Mouse (Mus musculus) hindbrain, postnatal 0 days (tissue): ENCODE measurements around the gene Tmem170b. TPM values are rescaled to one million over a fixed set of nuclear protein-coding genes. Genes with fewer than 3 reads are reported as not detected.
"Not testable (repeated sequence)": the region's sequence is repeated elsewhere in the genome, so short reads cannot be mapped to it uniquely, and the experiment has no call there.

ENCODE experiments used
- ATAC-seq: fragments of 200-750 bp; cut with Nextera tagmentation; 2 replicates; pipeline ENCODE4 v1.8.0; 2017; ENCODE audit warnings: mild to moderate bottlenecking, moderate TSS enrichment, moderate library complexity
- DNase-seq: peaks from one replicate; pipeline ENCODE4 v3.0.0-alpha.2; 2015; ENCODE audit warnings: low spot score
- H3K27ac ChIP-seq: fragments of 300-500 bp; sonication (generic); 2 replicates; pipeline ENCODE4 v1.5.1; 2014; ENCODE audit warnings: mild to moderate bottlenecking
- H3K27me3 ChIP-seq: fragments of 300-500 bp; sonication (generic); 2 replicates; pipeline ENCODE4 v1.6.1; 2014; ENCODE audit warnings: low read length, mixed read lengths; ENCODE audit not compliant: insufficient read depth
- H3K36me3 ChIP-seq: fragments of 300-500 bp; sonication (generic); 2 replicates; pipeline ENCODE4 v1.6.1; 2014; ENCODE audit warnings: low read length, mixed read lengths; ENCODE audit not compliant: insufficient read depth
- H3K4me1 ChIP-seq: fragments of 300-500 bp; sonication (generic); 2 replicates; pipeline ENCODE4 v1.6.1; 2014; ENCODE audit warnings: antibody characterized with exemption, low read length, mixed read lengths; ENCODE audit not compliant: insufficient read depth
- H3K4me2 ChIP-seq: fragments of 300-500 bp; sonication (generic); 2 replicates; pipeline ENCODE4 v1.6.1; 2014; ENCODE audit warnings: low read depth, mild to moderate bottlenecking, low read length, moderate library complexity, mixed read lengths
- H3K4me3 ChIP-seq: fragments of 300-500 bp; sonication (generic); 2 replicates; pipeline ENCODE4 v1.5.1; 2014; ENCODE audit warnings: low read length
- H3K9ac ChIP-seq: fragments of 300-500 bp; sonication (generic); replicated peaks from 2 replicates; pipeline ENCODE4 v1.6.1; 2014; ENCODE audit warnings: mild to moderate bottlenecking, low read length, moderate library complexity, mixed read lengths
- H3K9me3 ChIP-seq: fragments of 300-500 bp; sonication (generic); 2 replicates; pipeline ENCODE4 v1.6.1; 2016; ENCODE audit warnings: low read length, mixed read lengths
- CTCF ChIP-seq: IDR thresholded peaks from 2 replicates; pipeline ENCODE4 v1.5.1; 2016; ENCODE audit warnings: antibody characterized with exemption, control low read depth, low read depth
- WGBS: fragments of 180-500 bp; shearing (Covaris S2); extraction: QIAGEN DNeasy Blood & Tissue Kit; methylation state at CpG from one replicate; pipeline ENCODE4 v1.1.7; 2014; 5-methylcytosine and 5-hydroxymethylcytosine counted together
- polyA plus RNA-seq: library from polyadenylated mRNA; unstranded; fragments of >200 nt; fragmentation: Nextera tagmentation; extraction: Ambion mirVana; gene quantifications from 2 replicates; pipeline ENCODE4 v1.2.1, GENCODE M21; 2015
- total RNA-seq: library from RNA; depleted of rRNA; stranded (reverse); fragments of >200 nt; gene quantifications from 2 replicates; pipeline ENCODE4 v1.2.3, GENCODE M21; 2014

Gene Tmem170b
- total and polyA plus RNA-seq, 2 experiments from 2014 or later = 25.3 to 33.6 TPM

DNA sequence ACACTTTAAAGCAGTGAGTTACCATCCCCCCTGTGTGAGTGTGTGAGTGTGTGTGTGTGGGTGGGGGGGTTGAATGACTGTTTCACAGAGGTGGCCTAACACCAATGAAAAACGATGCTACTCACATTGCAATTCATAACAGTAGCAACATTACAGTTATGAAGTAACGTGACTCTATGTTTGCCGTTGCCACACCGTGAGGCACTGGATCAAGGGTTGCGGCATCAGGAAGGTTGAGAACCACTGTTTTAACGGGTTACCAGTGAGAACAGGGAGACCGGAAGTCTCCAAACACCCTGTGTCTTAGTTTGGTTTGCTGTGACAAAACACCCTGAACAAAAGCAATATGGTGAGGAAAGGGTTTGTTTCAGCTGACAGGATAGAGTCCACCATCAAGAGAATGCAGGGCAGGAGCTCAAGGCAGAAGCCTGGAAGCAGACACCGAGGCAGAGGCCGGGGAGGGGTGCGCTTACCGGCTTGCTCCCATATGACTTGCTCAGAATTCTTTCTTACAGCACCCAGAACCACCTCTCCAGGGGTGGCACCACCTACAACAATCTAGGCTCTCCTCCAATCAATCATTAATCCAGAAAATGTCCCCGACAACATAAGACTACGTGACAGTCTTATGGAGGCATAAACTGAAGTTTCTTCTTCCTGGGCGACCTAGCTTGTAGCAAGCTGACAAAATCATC is 57.9 kb downstream of the Tmem170b start:
- H3K27me3 ChIP-seq = no peaks in the 10 kb centered on the region
- no peak overlapping the region for H3K9ac ChIP-seq
- WGBS = 88% methylated on average over 14 of the region's 14 CpGs
- no peaks in the 10 kb centered on the region for H3K4me1 ChIP-seq
- H3K9me3 ChIP-seq = no peaks in the 10 kb centered on the region
- no peak for DNase-seq
- H3K27ac ChIP-seq = no peak overlapping the region
- H3K4me2 ChIP-seq = no peak overlapping the region
- H3K36me3 ChIP-seq = no peaks in the 10 kb centered on the region
- H3K4me3 ChIP-seq = no peak overlapping the region
- no peak for TF ChIP-seq CTCF
- ATAC-seq = no peak

DNA sequence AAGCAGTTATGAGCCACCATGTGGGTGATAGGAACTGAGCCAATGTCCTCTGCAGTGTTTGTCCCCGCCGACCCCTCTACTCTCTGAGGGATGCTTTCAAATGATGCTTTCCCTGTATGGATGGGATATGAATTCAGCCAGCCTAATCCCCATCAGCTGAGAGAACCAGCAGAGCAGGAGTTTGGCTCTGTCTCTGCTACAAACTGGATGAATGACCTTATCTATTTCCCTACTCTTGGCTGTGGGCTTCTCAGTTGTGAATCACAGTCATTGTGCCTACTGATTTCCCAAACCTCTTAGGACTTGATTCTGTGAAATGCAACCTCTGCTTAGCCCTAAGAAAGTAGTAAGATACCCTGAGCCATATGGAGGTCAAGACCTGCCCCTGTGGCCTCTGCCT is 64.2 kb downstream of the Tmem170b start:
- Histone ChIP-seq H3K9ac (no peak overlapping the region), H3K9me3 (no peaks in the 10 kb centered on the region), H3K36me3 (no peaks in the 10 kb centered on the region), H3K4me3 (no peak overlapping the region), H3K27me3 (no peaks in the 10 kb centered on the region), H3K4me1 (no peaks in the 10 kb centered on the region), H3K27ac (no peak overlapping the region), H3K4me2 (no peak overlapping the region)
- no peak for TF ChIP-seq CTCF
- DNase-seq (no peak), ATAC-seq (no peak)
- 93% methylated on average over 2 of the region's 2 CpGs for WGBS

DNA sequence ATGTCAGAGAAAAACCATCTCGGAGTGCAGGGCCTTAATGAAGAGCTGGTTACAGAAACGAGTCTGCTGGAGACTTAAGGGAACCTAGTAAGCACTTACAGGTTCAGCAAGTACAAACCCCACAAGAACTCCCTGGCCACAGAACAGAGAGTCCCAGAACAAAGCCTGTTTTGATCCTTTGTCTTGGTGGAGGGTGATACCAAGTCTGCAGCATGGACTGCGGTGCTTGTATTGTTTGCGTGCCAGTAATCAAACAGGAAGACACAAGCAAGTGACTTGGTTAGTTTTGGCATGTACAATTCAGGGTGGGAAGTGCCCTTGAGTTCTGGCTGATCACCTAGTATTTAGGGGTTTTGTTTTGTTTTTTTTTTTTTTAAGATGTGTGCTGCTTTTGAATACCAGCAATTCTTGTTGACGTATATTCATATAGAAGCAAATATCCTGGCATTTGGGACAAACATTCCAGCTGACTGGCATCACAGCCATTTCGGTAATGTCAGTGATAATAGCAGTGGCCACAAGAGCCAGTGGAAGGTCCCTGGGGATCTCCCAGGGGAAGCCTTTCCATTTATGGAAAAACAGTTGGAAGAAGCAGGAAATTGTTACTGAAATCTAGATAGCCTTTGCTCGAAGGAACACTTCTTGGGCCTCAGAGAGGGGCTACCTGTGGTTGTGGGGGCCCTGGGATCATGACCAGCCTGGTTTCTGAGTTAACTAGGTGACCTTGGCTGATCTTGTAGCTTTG is 64.9 kb downstream of the Tmem170b start:
- H3K9me3 ChIP-seq = no peaks in the 10 kb centered on the region
- DNase-seq (no peak), ATAC-seq (no peak)
- H3K4me2 ChIP-seq = no peak overlapping the region
- H3K4me1 ChIP-seq = no peaks in the 10 kb centered on the region
- WGBS = 66% methylated on average over 7 of the region's 7 CpGs
- no peak overlapping the region for H3K27ac ChIP-seq
- no peak overlapping the region for H3K4me3 ChIP-seq
- H3K9ac ChIP-seq = no peak overlapping the region
- H3K27me3 ChIP-seq = no peaks in the 10 kb centered on the region
- no peak for TF ChIP-seq CTCF
- no peaks in the 10 kb centered on the region for H3K36me3 ChIP-seq

DNA sequence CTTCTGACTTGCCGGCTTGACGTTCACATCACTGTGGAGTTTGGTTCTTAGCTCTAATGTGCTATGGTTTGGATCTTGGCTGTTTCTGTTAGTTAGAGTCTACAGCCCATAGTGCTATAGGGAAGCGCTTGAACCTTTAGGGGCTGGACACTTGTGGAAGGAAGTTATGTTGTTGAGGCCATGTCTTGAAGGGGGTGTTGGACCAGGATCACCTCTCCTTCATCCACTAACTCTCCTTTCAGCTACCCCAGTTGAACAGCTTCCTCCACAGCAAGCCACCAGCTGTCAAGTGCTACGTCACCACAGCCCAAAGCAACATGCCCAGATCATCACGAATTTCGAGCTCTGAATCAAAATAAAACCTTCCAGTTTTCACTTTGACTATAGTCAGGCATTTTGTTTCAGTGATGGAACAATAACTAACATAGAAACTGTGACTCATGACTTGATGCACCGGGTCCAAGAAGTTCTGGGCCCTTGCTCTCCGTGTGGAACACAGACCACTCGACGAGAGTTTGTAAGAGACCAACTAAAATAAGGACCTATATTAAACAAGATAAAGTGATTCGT is 65.5 kb downstream of the Tmem170b start:
- 91% methylated on average over 11 of the region's 11 CpGs for WGBS
- H3K4me3 ChIP-seq = no peak overlapping the region
- no peak for TF ChIP-seq CTCF
- H3K4me2 ChIP-seq = no peak overlapping the region
- ATAC-seq = no peak
- no peaks in the 10 kb centered on the region for H3K9me3 ChIP-seq
- no peak overlapping the region for H3K9ac ChIP-seq
- no peaks in the 10 kb centered on the region for H3K36me3 ChIP-seq
- no peaks in the 10 kb centered on the region for H3K4me1 ChIP-seq
- no peaks in the 10 kb centered on the region for H3K27me3 ChIP-seq
- H3K27ac ChIP-seq = no peak overlapping the region
- no peak for DNase-seq

DNA sequence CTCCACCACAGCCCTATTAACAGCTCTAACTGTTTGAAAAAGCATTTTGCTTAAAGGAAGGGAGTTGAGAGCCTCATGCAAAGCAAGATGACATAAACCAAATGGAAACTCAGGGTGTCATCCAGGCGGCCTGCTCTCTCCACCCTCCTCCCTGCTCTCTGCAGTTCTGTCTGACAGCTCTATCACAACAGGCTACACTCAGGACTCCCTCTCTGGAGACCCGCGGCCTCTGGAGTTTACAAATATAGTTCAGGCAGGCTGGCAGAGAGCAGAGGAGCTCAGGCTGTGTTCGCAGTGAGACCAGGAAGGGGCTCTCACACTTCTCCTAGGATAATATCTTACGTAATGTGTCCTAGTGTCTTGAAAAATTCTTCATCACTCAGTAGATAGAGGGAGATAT is 67.2 kb downstream of the Tmem170b start:
- not testable (repeated sequence) for H3K4me3 ChIP-seq, H3K36me3 ChIP-seq, H3K9ac ChIP-seq, H3K27me3 ChIP-seq, H3K4me2 ChIP-seq, H3K4me1 ChIP-seq, H3K27ac ChIP-seq, DNase-seq, H3K9me3 ChIP-seq, ATAC-seq
- WGBS = 38% methylated on average over 5 of the region's 5 CpGs

DNA sequence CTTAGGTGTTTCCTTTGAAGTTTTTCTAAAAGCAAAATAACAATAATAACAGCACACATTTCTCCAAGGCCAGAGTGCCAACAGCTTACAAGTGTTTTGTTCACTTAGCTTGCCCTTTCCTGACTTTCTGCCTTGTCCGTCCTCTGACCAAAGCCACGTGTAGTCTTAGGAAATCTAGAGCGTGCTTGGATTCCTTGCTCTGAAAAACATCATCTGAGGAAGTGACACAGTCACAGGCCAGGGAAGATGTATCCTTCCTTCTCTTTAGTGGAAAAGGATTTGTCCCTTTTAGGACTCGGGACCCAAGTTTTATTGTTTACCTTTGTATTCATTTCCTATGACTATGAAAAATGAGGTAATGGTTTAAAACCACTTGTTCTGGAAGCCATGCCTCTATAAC is 67.8 kb downstream of the Tmem170b start:
- no peak for DNase-seq
- H3K4me1 ChIP-seq = no peaks in the 10 kb centered on the region
- TF ChIP-seq CTCF = no peak
- no peak for ATAC-seq
- H3K9me3 ChIP-seq = no peaks in the 10 kb centered on the region
- WGBS = 87% methylated on average over 4 of the region's 4 CpGs
- H3K27me3 ChIP-seq = no peaks in the 10 kb centered on the region
- H3K36me3 ChIP-seq = no peaks in the 10 kb centered on the region
- H3K9ac ChIP-seq = no peak overlapping the region
- H3K4me3 ChIP-seq = no peak overlapping the region
- H3K4me2 ChIP-seq = no peak overlapping the region
- H3K27ac ChIP-seq = no peak overlapping the region

DNA sequence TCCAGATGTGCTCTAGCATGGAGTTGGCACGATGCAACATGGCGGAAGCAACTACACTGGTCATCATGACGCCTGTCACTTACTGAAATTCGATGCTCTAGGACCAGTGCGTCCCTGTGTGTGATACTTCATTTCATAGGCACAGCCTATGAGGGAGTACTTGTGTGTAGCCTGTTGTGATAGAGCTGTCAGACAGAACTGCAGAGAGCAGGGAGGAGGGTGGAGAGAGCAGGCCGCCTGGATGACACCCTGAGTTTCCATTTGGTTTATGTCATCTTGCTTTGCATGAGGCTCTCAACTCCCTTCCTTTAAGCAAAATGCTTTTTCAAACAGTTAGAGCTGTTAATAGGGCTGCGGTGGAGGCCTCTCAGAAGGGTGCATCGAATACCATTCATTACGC is 68.9 kb downstream of the Tmem170b start:
- not testable (repeated sequence) for H3K27ac ChIP-seq, H3K9me3 ChIP-seq, ATAC-seq, H3K27me3 ChIP-seq, H3K4me3 ChIP-seq, H3K36me3 ChIP-seq, H3K4me1 ChIP-seq, DNase-seq, H3K4me2 ChIP-seq, H3K9ac ChIP-seq
- WGBS = 92% methylated on average over 9 of the region's 9 CpGs
